Mouse (Mus musculus): ENCODE measurements around the gene 2410131K14Rik. TPM values are rescaled to one million over a fixed set of nuclear protein-coding genes. Genes with fewer than 3 reads are reported as not detected.

2410131K14Rik gene
- polyA plus RNA-seq (2012; rRNA removed; ENCODE audit: low replicate concordance), result 13.5 and 19.3 TPM in 2 replicates

GRCm38 (mm10) chr5:118244606-118245443 lies at the start of gene 2410131K14Rik, which contains the start of gene Rnft2:
Gene 2410131K14Rik (plus strand): TSS chr5:118245227.
Gene Rnft2 (minus strand): TSS chr5:118245116.

Other genes starting within 250 kb of the 2410131K14Rik start
- gene Tesc, start 217.5 kb upstream of the 2410131K14Rik start, polyA plus RNA-seq (2012; rRNA removed; ENCODE audit: low replicate concordance), result 1.6 and 3.8 TPM in 2 replicates
- 86.5 and 108 TPM in 2 replicates for gene Fbxw8, start 89.8 kb upstream of the 2410131K14Rik start, polyA plus RNA-seq (2012; rRNA removed; ENCODE audit: low replicate concordance)
- gene Hrk, start 80.6 kb upstream of the 2410131K14Rik start, polyA plus RNA-seq (2012; rRNA removed; ENCODE audit: low replicate concordance), result 0.33 and 1.2 TPM in 2 replicates
- gene Rnft2, start 111 bp upstream of the 2410131K14Rik start, polyA plus RNA-seq (2012; rRNA removed; ENCODE audit: low replicate concordance), result 6.6 and 9.0 TPM in 2 replicates